Mouse (Mus musculus) CH12.LX (cell line): ENCODE data around the gene Xkr7.

Experiments
- CTCF ChIP-seq, 2 experiments: IDR thresholded peaks in 1 of 2; conservative IDR thresholded peaks in 1 of 2; 2 replicates each; pipeline ENCODE4 v1.5.1; 2011 to 2012; ENCODE audit warnings: low read depth in 2 of 2, low read length in 2 of 2, improper control_type of control experiment in 1 of 2, inconsistent platforms in 1 of 2, mild to moderate bottlenecking in 1 of 2, moderate library complexity in 1 of 2
- E2F4 ChIP-seq: IDR thresholded peaks from 2 replicates; pipeline ENCODE4 v1.6.1; 2011; ENCODE audit warnings: low read depth, low read length, improper control_type of control experiment; ENCODE audit not compliant: insufficient replicate concordance
- JUN ChIP-seq: IDR thresholded peaks from 2 replicates; pipeline ENCODE4 v1.6.1; 2011; ENCODE audit warnings: low read depth, mild to moderate bottlenecking, low read length, improper control_type of control experiment, moderate library complexity; ENCODE audit not compliant: insufficient read depth
- MAX ChIP-seq: IDR thresholded peaks from 2 replicates; pipeline ENCODE4 v1.6.1; 2011; ENCODE audit warnings: low read length, improper control_type of control experiment
- MYC ChIP-seq: IDR thresholded peaks from 2 replicates; pipeline ENCODE4 v1.6.1; 2011; ENCODE audit warnings: low read depth, mild to moderate bottlenecking, improper control_type of control experiment, low read length
- USF1 ChIP-seq: IDR thresholded peaks from 2 replicates; pipeline ENCODE4 v1.6.1; 2014; ENCODE audit warnings: low read depth, mild to moderate bottlenecking, inconsistent platforms, low read length, improper control_type of control experiment
- ZKSCAN1 ChIP-seq: IDR thresholded peaks from 2 replicates; pipeline ENCODE4 v1.6.1; 2012; ENCODE audit warnings: low read depth, inconsistent platforms, low read length, improper control_type of control experiment, borderline replicate concordance

- TF ChIP-seq MYC (no peak), E2F4 (no peak), JUN (no peak), USF1 (no peak), CTCF (conservative IDR thresholded peaks at IDR 0.05 in 1 of 2, IDR thresholded peaks at IDR 0.05 in 1 of 2; ENCODE audit: low read depth in 2 of 2, low read length in 2 of 2) (peak in 1 of 2 experiments; percentile 38; a peak in 2 of 4 replicates), MAX (no peak), ZKSCAN1 (no peak)
Measured at GRCm38 (mm10) chr2:153052700-153053351, 21.2 kb downstream of the Xkr7 start.
